Comparison of ENCODE assay signal across 8 mouse cellular contexts in genomic region chr11:20455085-20455864, GRCm38 (mm10).
DNase-seq lines count a peak whose midpoint lies in the region; ATAC-seq and TF ChIP-seq lines count a peak whose summit lies in the region.

No protein-coding gene starts in this region.

- H3K4me1 ChIP-seq in cortical plate, adult 2 months (ENCODE audit: control insufficient read depth, insufficient read depth, low read length) = no peaks in the 10 kb centered on the region

- no peak for TF ChIP-seq POLR2A in cortical plate, adult 2 months (IDR thresholded peaks at IDR 0.05; ENCODE audit: extremely low read depth, insufficient read depth, low read length)

- intact Hi-C loops in left cerebral cortex, postnatal 14 days (cut with DNase I) = loop anchor here (5.0 kb wide), 5 partner anchors 77 to 457 kb away; partner anchors contain the start of gene Aftph

- H3K4me3 ChIP-seq in cortical plate, adult 2 months (ENCODE audit: insufficient read depth, low read length) = peak overlapping the region; percentile 39

- ATAC-seq in megakaryocyte-erythroid progenitor cell, adult 5-6 weeks (replicated peaks; ENCODE audit: low FRiP score, low TSS enrichment, poor library complexity, severe bottlenecking) = peak; percentile 87

- H3K27ac ChIP-seq in cortical plate, adult 2 months (ENCODE audit: insufficient read depth, low read length) = no peak overlapping the region

- peak; percentile 84 to 95 for DNase-seq in adrenal gland, adult (ENCODE audit: inconsistent age in 2 of 2, low spot score in 1 of 2)
- peak; percentile 57 to 61 for DNase-seq in gastrocnemius, adult 8-10 months (ENCODE audit: low spot score in 2 of 2)
- peak; percentile 54 for DNase-seq in hindlimb bud, embryonic 11.5 days (ENCODE audit: extremely low spot score, low read depth, low spot score)
- peak; percentile 78 to 87 for DNase-seq in left cerebral cortex, postnatal 14 days (ENCODE audit: low spot score in 2 of 2)
- peak; percentile 84 for DNase-seq in right cerebral cortex, postnatal 25 days
- peak; percentile 82 to 84 for DNase-seq in urinary bladder, postnatal 36 days (ENCODE audit: low spot score in 2 of 2)

- TF ChIP-seq CTCF in cortical plate, adult 2 months (IDR thresholded peaks at IDR 0.05; ENCODE audit: extremely low read depth, insufficient read depth, low read length) = peak; percentile 86
